Mouse (Mus musculus): Measurements from ENCODE around the gene Pomgnt2.

- TF ChIP-seq CTCF (conservative IDR thresholded peaks at IDR 0.05 in 1 of 2, IDR thresholded peaks at IDR 0.05 in 1 of 2; ENCODE audit: low read depth in 2 of 2, low read length in 2 of 2) (no peak), CHD1 (IDR thresholded peaks at IDR 0.05; ENCODE audit: low read depth, low read length) (no peak), BHLHE40 (IDR thresholded peaks at IDR 0.05; ENCODE audit: low read depth, low read length) (no peak), EP300 (IDR thresholded peaks at IDR 0.05; ENCODE audit: low read length) (no peak)
Measured at GRCm38 (mm10) chr9:122021581-122021980, 24.7 kb upstream of the Pomgnt2 start.

All from CH12.LX (cell line).